Mouse (Mus musculus): ENCODE measurements around the gene Kcnj10.

Kcnj10 gene

DNA sequence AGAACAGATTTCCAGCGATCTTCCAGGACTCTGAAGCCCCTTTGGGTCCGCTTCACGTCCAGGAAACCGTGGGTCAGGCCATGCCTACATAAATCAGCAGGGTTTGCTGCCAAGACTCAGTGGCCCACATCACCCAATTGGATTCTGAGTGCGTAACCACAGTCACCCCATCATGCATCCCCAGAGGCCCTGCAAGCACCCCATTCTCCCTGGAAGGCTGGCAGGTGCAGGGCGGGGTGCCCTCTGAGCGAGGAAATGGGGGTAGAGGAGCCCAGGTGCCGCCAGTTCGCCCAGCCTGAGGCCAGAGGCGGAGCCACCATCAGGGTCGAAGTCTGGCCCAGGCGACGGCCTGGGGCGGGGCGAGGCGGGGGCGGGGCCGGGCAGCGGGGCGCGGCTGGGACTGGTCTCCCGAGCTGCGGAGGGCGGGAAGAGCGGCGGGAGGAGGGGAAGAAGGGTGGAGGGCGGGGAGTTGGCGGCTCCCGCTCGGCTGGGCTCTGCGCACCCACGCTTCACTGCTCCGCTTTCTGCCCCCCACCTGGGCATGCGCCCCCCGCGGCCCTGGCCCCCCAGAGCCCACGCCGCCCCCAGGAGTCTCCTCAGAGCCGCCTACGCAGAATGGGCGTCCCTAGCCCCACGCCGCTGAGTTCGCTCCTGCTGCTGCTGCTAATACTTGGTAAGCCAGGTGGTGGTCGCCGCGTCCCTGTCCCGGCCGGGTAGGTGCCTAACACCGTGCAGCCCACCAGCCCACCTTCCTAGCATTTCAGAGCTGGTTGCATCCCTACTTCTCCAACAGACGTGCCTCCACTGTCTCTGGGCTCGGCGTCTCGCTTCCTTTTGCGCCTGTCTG lies 28.9 kb upstream of the Kcnj10 start:
- in situ Hi-C loops (cut with MboI) = loop anchor here (10.0 kb wide), 1 partner anchor 167 kb away; the partner anchor contains the start of gene Dcaf8

DNA sequence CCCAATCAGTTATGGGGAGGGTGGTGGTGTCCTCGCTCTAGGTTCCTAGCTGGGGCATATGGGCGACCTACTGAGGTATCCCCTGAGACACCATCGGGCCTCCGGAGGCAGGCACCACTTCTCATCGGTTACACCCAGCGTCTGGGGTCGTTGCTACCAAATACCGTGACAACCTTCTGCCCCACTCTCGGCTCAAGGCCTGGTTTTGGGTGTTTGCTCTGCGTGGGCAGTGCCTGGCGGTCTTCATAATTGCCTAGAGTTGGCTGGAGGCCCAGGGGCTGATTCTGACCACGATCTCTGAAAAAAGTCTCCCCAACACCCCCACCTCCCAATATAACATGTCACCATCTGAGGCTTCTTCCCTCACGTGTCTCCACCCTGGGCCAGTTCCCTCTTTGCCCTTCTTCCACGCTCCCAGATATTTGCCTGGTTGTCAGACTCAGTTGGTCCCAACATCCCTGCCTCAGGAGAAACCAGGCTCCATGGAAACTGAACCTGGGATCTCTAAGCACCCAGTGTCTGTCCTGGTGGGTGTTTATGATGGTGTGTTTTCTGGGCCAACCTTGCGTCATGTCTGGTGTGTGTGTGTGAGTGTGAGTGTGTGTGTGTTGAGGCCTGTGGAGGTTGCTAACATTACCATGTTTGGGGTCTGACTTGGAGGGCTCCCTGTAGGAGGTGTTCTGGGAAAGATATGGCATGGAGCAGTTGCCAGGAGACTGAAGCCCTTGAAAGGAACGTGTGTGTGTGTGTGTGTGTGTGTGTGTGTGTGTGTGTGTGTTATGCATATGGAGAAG lies 28.0 kb upstream of the Kcnj10 start:
- in situ Hi-C loops (cut with MboI) = loop anchor here (10.0 kb wide), 1 partner anchor 168 kb away; the partner anchor contains the start of gene Dcaf8

DNA sequence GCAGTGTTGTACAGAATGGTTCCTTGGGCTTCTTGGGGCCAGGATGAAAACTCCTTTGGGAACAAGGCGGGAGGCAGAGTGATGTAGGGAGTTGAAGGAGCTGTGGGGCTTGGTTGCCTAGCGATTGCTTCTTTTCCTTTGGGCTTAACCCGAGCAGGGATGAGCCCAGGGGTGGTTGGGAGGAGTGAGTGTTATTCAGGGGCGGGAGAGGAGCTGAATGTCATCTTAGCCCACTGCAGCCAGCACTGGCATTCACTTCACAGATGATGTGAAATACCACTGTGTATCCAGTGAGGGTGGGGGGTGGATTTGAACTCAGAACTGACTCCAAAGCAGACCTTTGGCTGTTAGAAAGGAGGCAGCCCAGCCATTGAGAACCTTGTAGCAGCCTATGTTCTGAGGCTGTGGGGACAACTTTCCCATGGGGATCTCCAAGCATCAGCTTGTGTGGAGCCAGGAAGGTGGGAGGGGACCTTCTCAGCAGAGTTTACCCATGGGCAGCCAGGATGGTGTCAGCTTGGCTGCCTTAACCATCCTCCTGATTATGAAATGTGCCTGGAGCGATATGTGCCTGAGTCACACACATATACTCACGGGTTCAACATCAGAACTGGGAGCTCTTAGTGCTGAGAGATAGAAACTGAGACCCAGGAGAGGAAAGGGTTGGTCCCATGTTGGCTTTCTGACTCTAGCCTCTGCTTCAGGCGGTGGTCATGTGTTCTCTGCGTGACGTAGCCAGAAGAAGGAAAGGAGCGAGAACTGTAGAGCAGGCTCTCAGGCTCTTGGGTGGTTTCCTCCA lies 27.2 kb upstream of the Kcnj10 start:
- in situ Hi-C loops (cut with MboI) = loop anchor here (10.0 kb wide), 1 partner anchor 169 kb away; the partner anchor contains the start of gene Dcaf8

DNA sequence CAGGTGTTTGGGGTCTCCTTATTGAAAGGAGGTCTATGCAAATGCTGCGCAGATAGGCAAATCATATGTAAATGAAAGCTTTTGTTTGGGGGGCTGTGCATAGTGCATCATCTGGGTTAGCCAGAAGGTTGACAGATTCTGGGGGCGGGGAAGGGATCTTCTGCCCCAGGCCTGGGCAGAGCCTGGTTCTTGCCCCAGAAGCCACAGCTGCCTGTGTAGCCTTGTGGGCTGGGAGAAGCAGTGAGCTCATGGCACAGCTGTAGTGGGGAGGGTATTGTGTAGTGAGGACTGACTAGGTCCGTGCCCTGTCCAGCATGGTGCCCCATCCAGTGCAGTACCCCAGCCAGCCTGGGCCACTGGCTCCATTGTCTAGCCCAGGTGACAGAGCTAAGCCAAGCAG lies 26.1 kb upstream of the Kcnj10 start:
- in situ Hi-C loops (cut with MboI) = loop anchor here (10.0 kb wide), 1 partner anchor 170 kb away; the partner anchor contains the start of gene Dcaf8

DNA sequence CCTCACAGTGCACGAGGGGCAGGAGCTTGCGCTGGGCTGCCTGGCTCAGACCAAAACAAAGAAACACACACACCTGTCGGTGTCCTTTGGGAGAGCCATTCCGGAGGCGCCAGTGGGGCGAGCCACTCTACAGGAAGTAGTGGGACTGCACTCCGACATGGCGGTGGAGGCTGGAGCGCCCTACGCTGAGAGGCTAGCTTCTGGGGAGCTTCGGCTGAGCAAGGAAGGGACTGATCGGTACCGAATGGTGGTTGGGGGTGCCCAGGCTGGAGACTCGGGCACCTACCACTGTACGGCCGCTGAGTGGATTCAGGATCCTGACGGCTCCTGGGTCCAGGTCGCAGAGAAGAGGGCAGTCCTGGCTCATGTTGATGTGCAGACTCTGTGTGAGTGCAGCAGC lies 23.6 kb upstream of the Kcnj10 start:
- in situ Hi-C loops (cut with MboI) = loop anchor here (10.0 kb wide), 1 partner anchor 173 kb away; the partner anchor contains the start of gene Dcaf8

DNA sequence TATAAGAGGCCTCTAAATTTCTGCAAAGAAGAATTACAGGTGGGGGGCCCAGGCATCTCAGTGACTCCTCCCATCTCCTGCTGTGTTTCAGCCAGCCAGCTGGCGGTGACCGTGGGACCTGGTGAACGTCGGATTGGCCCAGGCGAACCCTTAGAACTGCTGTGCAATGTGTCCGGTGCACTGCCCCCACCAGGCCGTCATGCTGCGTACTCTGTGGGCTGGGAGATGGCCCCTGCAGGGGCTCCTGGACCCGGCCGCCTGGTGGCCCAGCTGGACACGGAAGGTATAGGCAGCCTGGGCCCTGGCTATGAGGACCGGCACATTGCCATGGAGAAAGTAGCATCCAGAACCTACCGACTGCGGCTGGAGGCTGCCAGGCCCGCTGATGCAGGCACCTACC lies 23.1 kb upstream of the Kcnj10 start:
- in situ Hi-C loops (cut with MboI) = loop anchor here (10.0 kb wide), 1 partner anchor 173 kb away; the partner anchor contains the start of gene Dcaf8

DNA sequence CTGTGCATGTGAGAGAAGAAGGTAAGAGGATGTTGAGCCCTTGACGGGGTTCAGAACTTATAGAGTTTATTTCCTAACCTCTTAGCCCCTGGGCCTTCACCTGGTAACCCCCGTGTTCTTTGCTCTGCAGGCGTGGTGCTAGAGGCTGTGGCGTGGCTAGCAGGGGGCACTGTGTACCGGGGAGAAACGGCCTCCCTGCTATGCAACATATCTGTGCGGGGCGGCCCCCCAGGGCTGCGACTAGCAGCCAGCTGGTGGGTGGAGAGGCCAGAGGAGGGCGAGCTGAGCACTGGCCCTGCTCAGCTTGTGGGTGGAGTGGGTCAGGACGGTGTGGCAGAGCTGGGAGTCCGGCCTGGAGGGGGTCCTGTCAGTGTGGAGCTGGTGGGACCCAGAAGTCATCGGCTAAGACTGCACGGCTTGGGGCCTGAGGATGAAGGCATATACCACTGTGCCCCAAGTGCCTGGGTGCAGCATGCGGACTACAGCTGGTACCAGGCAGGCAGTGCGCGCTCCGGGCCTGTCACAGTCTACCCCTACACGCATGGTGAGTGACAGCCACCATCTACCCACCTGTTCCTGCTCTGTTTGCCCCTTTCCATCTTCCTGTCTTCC lies 22.5 kb upstream of the Kcnj10 start:
- in situ Hi-C loops (cut with MboI) = loop anchor here (10.0 kb wide), 1 partner anchor 174 kb away; the partner anchor contains the start of gene Dcaf8

DNA sequence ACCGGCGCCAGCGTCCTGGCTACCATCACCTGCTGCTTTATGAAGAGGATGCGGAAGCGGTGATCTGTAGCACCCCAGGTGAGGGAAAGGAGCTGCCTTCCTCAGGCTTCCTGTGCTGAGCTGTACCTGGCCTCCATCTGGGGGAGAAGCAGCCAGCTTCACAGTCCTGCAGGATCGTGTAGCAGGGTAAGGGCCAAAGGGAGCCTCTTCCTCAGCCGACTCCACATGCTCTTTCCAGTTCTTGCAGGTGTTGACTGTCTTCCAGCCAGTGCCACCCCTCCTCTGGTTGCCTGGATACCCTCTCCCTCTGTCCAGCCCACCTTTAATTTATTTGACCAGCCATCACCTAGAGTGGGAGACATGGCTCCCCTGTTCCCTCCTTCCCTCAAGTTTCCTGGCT lies 21.7 kb upstream of the Kcnj10 start:
- in situ Hi-C loops (cut with MboI) = loop anchor here (10.0 kb wide), 1 partner anchor 175 kb away; the partner anchor contains the start of gene Dcaf8

DNA sequence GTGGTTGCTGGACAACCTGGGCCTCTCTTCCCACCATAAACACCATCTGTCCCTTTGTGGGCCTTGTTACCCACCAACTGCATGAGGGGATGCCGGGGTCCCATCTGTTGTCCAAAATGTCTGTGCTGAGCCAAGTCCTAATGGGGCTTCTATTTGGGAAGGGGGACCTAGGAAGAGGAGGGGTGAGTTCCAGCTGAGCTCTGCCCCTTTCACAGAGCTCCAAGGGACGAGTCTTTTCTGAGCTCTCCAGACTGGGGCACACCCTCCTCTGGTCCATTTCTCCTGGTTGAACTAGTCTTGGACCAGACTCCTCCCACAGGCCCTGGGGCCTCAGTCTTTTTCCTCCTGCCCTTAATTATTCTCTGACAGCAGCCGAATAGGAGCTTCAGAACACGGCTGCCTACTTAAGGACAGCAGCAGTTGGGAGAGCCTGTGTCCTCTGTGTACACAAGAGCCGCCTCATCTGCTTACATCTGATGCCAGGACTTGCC lies 21.0 kb upstream of the Kcnj10 start:
- in situ Hi-C loops (cut with MboI) = loop anchor here (10.0 kb wide), 1 partner anchor 175 kb away; the partner anchor contains the start of gene Dcaf8

DNA sequence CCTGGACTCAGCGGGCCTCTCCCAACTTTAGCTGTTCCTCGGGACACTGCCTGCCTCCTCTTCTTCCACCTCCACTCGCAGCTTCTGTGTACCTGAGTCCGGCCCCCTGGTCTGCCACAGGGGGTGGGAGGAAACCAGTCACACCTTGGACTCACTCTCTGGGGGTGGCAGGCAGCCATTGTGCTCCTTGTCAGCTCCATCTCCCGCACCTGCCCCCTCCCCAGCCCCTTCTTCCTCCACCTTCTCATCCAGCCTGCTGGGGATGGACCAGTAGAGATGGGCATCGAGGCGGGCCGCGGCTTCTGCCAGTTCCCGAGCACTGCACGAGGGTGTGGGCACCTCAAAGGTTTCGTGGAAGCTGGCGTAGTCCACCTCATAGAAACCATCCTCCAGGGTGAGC lies 18.3 kb upstream of the Kcnj10 start:
- in situ Hi-C loops (cut with MboI) = no loop called here

DNA sequence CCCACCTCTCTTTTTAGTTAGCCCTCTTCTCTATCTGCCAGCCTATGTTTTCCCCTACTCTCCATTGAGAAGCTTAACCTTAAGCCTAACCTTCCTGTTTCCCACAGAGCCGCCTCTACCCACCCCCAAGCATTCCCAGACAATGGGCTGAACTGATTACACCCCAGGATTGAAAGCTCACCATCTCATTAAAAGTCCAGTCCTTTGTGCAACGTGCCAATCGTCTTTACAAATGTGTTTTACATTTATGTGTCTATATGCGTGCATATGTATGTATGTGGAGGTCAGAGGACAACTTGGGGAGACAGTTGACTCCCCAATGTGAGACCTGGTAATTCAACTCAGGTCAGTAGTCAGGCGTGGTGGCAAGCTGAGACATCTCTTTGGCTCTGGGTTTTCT lies 17.7 kb upstream of the Kcnj10 start:
- in situ Hi-C loops (cut with MboI) = no loop called here

DNA sequence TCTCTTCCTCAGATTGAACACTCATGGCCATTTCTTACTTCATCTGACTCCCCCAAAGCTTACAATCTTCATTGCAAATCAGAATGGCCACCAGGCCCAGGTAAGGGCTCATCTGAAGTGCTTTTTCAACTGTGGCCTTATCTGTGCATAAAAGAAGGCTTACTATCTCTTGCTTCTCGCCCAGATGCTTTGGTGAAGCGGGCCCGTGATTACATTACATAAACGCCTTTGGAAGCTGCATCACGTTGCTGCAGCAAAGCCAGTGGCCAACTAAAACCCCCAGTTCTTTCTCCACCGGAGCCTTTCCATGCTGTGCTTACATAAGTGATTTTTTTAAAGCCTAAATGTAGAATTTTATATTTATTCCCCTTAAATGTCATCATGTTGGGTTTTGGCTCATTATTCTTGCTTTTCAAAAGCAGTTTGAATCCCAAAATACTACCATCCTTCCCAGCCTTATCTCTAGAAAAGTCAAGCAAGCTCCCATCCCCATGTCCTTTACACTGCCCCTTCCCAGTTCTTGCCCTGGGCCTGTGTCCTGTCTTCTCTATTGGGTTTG lies 17.1 kb upstream of the Kcnj10 start:
- in situ Hi-C loops (cut with MboI) = no loop called here

DNA sequence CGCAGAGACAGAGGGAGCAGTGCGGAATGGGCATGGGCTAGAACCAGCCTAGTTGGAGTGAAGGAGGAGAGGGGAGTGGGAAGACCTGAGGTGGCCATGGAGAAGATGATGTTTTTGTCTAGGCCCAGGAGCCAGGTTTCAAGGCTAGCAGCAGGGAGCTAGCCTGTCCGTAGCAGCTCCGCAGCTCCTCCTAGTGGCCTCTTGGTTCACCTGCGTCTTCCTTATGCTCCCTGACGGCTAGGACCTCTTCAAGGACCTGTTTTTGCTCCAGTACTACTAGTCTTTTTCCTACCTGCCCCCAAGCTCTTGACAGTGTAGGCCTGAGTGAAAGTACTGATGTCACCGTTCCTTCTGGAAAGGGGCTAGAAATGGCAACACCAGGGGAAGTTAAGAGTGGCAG lies 16.3 kb upstream of the Kcnj10 start:
- in situ Hi-C loops (cut with MboI) = no loop called here

DNA sequence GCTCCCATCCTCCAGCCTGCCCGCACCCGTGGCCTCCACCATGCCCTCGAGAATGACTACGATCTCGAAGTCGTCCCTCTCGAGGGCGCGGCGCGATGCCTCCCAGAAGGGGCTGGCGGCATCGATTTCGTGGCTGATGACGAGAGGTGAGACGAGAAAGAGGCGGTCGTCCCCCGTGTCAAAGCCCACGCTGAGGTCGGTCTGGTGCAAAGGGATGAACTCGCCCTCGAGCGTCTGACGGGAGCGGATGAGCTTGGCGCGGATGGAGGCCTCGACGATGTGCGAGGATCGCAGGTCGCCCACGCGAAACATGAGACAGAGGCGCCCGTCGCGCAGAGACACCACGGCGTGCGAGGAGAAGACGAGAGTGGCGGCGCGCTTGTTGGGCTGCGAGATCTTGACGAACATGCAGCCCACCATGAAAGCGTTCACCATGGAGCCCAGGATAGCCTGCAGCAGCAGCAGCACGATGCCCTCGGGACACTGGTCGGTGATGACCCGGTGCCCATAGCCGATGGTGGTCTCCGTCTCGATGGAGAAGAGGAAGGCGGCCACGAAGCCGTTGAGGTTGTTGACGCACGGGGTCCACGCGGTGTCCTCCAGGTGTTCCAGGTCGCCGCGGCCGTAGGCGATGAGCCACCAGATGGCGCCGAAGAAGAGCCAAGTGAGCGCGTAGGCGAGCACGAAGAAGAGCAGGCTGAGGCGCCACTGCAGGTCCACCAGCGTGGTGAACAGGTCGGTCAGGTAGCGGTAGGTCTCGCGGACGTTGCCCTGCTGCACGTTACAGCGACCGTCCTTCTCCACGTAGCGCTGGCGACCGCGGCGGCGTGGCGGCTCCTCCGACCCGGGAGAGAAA lies 15.1 kb upstream of the Kcnj10 start:
- in situ Hi-C loops (cut with MboI) = no loop called here

DNA sequence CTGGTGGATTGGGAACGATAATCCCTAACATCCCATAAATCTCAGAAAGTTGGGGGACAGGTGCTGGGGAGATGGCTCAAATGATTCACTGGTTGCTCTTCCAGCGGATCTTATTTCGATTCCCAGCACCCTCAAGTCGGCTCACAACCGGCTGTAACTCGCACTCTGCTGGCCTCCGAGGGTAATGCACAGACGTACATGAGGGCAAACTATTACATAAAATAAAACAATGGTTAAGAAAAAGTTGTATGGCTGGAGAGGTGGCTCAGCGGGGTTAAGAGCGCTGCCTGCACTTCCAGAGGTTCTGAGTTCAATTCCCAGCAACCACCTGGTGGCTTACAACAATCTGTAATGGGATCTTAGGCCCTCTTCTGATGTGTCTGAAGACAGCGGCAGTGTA lies 14.3 kb upstream of the Kcnj10 start:
- in situ Hi-C loops (cut with MboI) = no loop called here

DNA sequence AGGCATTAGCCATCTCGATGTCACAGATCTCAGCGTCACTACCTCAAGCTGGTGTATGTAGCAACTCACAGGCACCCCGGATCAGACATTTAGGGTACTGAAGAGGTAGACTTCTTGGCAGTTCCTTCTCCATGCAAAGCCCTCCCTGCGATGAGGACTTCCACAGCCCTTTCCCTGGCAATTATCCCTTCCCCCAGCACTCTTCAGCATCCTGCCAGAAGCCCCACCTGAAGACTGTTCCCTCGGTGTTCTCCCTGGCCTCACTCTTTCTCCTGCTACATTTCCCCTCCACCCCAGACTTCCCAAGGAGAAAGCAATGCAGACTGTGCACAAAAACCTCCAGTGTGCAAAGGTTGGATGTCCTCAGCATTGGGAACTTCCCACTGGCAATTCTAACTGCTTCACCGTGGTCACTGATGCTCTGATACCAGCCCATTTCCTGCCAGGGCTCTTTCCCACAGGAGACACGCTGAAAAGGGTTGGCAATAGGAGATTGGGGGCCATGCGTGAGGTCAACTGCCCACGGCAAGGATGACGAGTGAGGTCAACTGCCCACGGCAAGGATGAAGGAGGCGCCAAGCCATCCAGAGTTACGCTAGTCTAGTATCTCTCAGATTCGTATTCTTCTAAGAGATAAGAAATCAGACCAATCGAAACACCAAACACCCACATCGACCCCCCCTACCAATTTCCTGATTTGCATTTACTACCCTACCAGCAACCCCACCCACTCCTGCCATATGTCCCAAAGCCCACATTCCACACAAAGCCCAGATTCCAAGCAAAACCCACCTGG lies 13.6 kb upstream of the Kcnj10 start:
- in situ Hi-C loops (cut with MboI) = no loop called here

DNA sequence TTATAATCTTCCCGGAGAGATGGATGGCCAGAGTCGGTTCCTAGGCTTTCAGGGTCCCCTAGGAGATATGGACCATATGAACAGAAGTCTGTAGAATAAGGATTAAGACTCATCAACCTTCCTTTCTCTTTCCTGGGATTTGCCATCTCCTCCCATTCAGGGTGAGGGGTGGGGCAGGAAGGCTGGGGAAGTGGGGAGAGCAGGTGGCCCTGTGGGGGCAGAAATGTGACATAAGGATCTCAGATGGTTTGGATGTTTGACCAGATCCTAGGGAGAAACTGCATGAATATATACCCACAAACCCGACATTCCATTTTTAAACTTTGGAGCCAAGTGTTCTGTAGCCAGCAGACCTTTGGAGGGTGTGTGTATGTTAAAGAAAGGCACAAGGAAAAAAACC lies 13.0 kb upstream of the Kcnj10 start:
- in situ Hi-C loops (cut with MboI) = no loop called here

DNA sequence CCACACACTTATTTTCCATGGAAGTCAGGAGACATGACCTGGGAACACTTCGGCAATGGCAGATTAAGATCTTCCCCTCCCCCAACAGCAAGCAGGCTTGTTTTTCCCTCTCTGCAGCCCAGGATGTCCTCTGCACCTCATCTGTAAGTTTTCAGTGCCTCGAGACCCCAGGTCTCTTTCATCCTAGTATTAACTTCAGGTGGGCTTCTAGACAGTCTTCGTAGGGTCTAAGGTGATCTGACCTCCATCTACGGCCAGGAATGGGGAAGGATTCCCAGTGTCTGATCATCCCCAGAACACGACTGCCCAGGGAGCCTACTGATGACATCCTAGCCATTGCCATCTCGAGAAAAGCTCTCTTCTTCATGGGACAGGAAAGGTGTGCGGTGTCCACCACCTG lies 12.5 kb upstream of the Kcnj10 start:
- in situ Hi-C loops (cut with MboI) = no loop called here

DNA sequence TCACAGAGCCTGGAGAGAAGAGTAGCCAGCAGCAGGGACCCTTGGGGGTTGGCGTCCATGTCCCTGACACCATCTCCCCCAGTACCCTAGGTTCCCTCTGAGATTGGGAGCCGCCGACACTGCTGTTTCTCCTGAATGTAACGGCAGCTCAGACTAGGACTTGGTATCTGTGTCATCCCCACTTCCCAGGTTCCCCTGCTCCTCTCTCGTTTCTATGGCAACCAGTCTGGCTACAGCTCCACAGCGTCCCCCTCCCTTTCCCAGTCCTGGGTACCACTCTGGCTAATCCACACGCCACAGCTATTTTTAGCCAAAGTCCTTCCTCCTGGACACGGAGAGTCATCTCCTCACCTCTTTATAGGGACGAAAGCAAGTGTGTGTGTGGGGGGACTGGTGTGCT lies 11.9 kb upstream of the Kcnj10 start, which contains the start of gene Kcnj9:
Gene Kcnj9, minus strand, starts transcription at position 188 of the 400 bp plus-strand sequence.
- in situ Hi-C loops (cut with MboI) = no loop called here

Data from mature B cell (primary cell).